Mouse (Mus musculus): ENCODE measurements around the gene Akt1s1. TPM values are rescaled to one million over a fixed set of nuclear protein-coding genes. Genes with fewer than 3 reads are reported as not detected.
"Not testable (repeated sequence)": the region's sequence is repeated elsewhere in the genome, so short reads cannot be mapped to it uniquely, and the experiment has no call there.

Akt1s1 gene
- total RNA-seq, 2 experiments from 2014 or later = 76.2 to 79.7 TPM

GRCm38 (mm10) chr7:44868465-44868864, 19.7 kb downstream of the Akt1s1 start:
- no peak for DNase-seq (ENCODE audit: low spot score in 2 of 2)

- DNase-seq (ENCODE audit: low spot score in 2 of 2) = no peak
Observed at GRCm38 (mm10) chr7:44868919-44869696, 20.3 kb downstream of the Akt1s1 start.

GRCm38 (mm10) chr7:44869697-44870528, 21.1 kb downstream of the Akt1s1 start, which contains the start of gene Ptov1:
TSS of gene Ptov1 (minus strand) at chr7:44869788.
- DNase-seq (ENCODE audit: low spot score in 2 of 2) = peak; percentile 96 to 97

GRCm38 (mm10) chr7:44870614-44871013, 21.8 kb downstream of the Akt1s1 start:
- no peak for DNase-seq (ENCODE audit: low spot score in 2 of 2)

- DNase-seq (ENCODE audit: low spot score in 2 of 2) = no peak
Observed at GRCm38 (mm10) chr7:44871181-44871580, 22.4 kb downstream of the Akt1s1 start.

- DNase-seq (ENCODE audit: low spot score in 2 of 2) = not testable (repeated sequence)
Observed at GRCm38 (mm10) chr7:44871774-44872173, 23.0 kb downstream of the Akt1s1 start.

- no peak for DNase-seq (ENCODE audit: low spot score in 2 of 2)
Observed at GRCm38 (mm10) chr7:44877833-44878232, 29.0 kb downstream of the Akt1s1 start.

GRCm38 (mm10) chr7:44883036-44883435, 34.2 kb downstream of the Akt1s1 start:
- DNase-seq (ENCODE audit: low spot score in 2 of 2) = no peak

GRCm38 (mm10) chr7:44884637-44885036, 35.8 kb downstream of the Akt1s1 start:
- DNase-seq (ENCODE audit: low spot score in 2 of 2) = no peak

- DNase-seq (ENCODE audit: low spot score in 2 of 2) = no peak
Observed at GRCm38 (mm10) chr7:44886964-44887363, 38.2 kb downstream of the Akt1s1 start.

- no peak for DNase-seq (ENCODE audit: low spot score in 2 of 2)
Observed at GRCm38 (mm10) chr7:44888256-44889105, 39.7 kb downstream of the Akt1s1 start.

- no peak for DNase-seq (ENCODE audit: low spot score in 2 of 2)
Observed at GRCm38 (mm10) chr7:44890180-44890579, 41.4 kb downstream of the Akt1s1 start.

- DNase-seq (ENCODE audit: low spot score in 2 of 2) = no peak
Observed at GRCm38 (mm10) chr7:44890737-44891136, 41.9 kb downstream of the Akt1s1 start.

GRCm38 (mm10) chr7:44891611-44892010, 42.8 kb downstream of the Akt1s1 start:
- no peak for DNase-seq (ENCODE audit: low spot score in 2 of 2)

GRCm38 (mm10) chr7:44892276-44892921, 43.6 kb downstream of the Akt1s1 start, which contains the start of gene Med25:
TSS of gene Med25 (minus strand) at chr7:44892712.
- peak; percentile 93 to 99 for DNase-seq (ENCODE audit: low spot score in 2 of 2)

- DNase-seq (ENCODE audit: low spot score in 2 of 2) = no peak
Observed at GRCm38 (mm10) chr7:44893197-44893596, 44.4 kb downstream of the Akt1s1 start.

GRCm38 (mm10) chr7:44894175-44894574, 45.4 kb downstream of the Akt1s1 start:
- DNase-seq (ENCODE audit: low spot score in 2 of 2) = no peak

GRCm38 (mm10) chr7:44895206-44895592, 46.4 kb downstream of the Akt1s1 start:
- no peak for DNase-seq (ENCODE audit: low spot score in 2 of 2)

GRCm38 (mm10) chr7:44895593-44896434, 47.0 kb downstream of the Akt1s1 start, which contains the start of gene Fuz:
TSS of gene Fuz (plus strand) at chr7:44896079.
- DNase-seq (ENCODE audit: low spot score in 2 of 2) = peak; percentile 91 to 96

- no peak for DNase-seq (ENCODE audit: low spot score in 2 of 2)
Observed at GRCm38 (mm10) chr7:44896499-44896898, 47.7 kb downstream of the Akt1s1 start.

All from layer of hippocampus, adult 18-20 months (tissue).